Mouse (Mus musculus) hindlimb bud, embryonic 11.5 days (tissue): ENCODE results near the gene Rap2a.

ENCODE experiments used
- DNase-seq: peaks from one replicate; pipeline ENCODE4 v3.0.0-alpha.2; 2012; ENCODE audit warnings: low read depth, low spot score; ENCODE audit errors: extremely low spot score

The Rap2a gene

DNA sequence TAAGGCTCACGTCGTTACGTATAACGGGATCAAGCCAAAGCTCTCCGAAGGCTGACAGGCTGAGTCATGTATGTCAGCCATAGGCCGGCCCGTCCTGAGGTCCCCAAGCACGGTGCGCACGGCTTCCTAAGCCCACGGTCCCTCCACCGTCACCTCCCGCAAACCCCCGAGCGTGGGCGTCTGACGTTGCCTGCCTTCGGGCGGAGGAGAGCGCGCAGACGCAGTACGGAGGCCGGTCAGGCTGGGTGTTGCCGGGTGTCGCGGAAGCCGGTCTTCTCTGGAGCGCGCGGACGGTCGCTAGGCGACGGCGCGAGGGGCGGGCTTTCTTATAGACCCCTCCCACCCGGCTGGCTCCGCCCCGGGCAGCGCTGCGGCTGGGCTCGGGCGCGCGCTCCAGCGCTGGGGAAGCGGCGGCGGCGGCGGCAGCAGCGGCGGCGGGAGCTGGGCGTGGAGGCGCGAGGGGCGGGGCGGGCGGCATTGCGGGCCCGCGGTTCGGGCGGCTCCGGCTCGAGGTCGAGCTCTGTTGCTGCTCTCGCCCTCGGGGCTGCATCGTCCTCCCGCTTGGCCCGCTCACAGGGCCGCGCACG lies at the start of gene Rap2a:
Gene Rap2a (plus strand): TSS at position 463 of the 587 bp plus-strand sequence.
- peak; percentile 62 for DNase-seq

- DNase-seq, result no peak
Measured at GRCm38 (mm10) chr14:120428497-120428896, 49.7 kb upstream of the Rap2a start.

DNA sequence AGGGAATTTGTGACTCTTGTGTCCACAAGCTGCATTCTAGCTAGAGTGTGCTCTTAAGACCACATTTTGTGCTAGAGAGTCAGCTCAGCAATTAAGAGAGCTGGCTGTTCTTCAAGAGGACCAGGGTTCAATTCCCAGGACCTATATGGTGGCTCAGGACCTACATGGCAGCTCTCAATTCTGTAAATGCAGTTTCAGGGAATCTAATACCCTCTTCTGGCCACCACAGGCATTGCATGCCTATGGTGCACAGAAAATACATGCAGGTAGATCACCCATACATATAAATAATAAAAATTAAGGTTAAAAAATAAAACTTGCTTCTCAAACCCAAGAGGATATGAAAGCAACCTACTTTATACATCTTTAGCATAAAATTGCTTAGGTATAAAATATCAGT lies 45.5 kb upstream of the Rap2a start:
- no peak for DNase-seq

GRCm38 (mm10) chr14:120433931-120434398 lies 44.3 kb upstream of the Rap2a start:
- no peak for DNase-seq

GRCm38 (mm10) chr14:120434831-120435230 lies 43.4 kb upstream of the Rap2a start:
- DNase-seq, result no peak

- no peak for DNase-seq
Measured at GRCm38 (mm10) chr14:120440716-120441115, 37.5 kb upstream of the Rap2a start.

DNA sequence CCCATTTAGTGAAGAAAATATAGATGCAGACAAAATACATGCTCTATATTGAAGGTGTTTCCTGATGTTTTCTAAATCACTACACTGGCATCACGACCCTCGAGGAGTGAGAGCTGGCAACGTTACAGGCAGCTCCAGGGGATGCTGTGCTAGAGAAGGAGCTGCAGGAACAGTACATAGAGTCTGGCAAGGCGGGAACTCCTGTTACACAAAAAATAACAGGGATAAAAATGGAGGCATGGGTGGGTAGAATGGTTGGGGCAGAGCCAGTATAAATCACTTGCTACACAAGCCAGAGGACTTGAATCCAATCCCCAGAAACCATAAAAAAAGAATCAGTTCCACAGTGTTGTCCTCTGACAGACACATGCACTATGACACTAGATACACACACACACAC lies 37.0 kb upstream of the Rap2a start:
- no peak for DNase-seq

DNA sequence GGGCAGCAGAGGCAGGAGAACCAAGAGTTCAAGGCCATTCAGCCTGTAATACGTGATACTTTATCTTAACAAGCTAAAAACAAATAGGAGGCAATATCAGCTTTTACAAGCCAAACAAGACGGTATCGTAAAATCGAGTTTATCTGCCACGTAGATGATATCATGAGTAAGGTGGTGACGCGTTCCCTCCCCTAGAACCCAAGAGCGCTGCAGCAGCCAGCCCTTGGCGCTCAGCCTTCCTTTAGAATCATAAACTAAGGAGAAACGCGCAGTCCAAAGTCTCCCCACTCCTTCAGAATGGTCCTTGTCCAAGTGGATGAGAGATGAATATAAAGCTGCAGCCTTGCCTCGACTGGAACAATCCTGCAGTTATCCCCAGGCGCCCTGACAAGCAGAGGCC lies 36.4 kb upstream of the Rap2a start:
- DNase-seq, result no peak

GRCm38 (mm10) chr14:120454221-120454620 lies 24.0 kb upstream of the Rap2a start:
- DNase-seq, result no peak

DNA sequence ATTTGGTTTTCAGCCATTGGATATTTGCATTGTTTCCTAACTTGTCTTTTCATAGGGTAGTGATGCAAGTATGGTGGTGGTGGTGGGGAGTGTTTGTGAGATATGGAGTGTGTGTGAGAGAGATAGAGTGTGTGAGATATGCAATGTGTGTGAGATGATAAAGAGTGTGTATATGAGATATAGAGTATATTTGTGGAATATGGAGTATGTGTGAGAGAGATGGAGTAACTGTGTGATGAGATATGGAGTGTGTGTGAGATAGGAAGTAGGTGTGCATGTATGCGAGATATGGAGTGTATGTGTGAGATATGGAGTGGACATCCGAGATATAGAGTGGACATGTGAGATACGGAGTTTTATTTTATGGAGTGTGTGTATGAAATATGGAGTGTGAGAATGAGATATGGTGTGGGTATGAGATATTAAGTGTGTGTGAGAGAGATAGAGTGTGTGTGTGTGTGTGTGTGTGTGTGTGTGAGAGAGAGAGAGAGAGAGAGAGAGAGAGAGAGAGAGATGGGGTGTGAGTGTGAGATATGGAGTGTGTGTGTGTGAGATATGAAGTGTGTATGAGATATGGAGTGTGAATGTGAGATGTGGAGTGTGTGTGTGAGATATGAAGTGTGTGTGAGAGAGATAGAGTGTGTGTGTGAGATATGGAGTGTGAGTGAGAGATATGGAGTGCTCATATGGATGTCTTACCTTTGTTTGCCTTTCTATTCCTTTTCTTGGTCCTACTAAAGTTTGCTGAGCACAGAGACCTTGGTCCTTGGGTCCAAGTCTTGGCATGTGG lies 14.1 kb upstream of the Rap2a start:
- no peak for DNase-seq

DNA sequence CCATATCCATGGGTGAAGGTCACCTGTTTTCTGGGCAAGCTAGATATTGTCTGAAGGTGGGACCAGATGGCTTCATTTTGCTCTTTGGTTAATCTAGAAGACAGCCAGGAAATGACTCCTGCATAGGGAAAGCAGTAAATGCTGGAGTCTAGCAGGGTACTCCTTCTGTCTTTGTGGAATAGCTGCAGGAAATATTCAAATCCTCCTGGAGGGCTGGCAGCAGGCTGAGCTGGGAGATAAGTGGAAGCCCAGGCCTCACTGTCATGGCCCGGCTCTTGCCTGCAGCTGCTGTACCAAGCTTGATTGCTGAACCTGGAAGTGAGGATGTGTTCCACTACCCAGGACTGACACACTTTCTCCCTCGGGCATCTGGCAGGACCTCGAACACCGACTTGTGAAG lies 11.4 kb upstream of the Rap2a start:
- no peak for DNase-seq

GRCm38 (mm10) chr14:120469126-120469790 lies 9.0 kb upstream of the Rap2a start:
- DNase-seq, result no peak

- no peak for DNase-seq
Measured at GRCm38 (mm10) chr14:120476186-120476697, 2.0 kb upstream of the Rap2a start.

GRCm38 (mm10) chr14:120477288-120477981 lies 809 bp upstream of the Rap2a start:
- peak; percentile 98 for DNase-seq

DNA sequence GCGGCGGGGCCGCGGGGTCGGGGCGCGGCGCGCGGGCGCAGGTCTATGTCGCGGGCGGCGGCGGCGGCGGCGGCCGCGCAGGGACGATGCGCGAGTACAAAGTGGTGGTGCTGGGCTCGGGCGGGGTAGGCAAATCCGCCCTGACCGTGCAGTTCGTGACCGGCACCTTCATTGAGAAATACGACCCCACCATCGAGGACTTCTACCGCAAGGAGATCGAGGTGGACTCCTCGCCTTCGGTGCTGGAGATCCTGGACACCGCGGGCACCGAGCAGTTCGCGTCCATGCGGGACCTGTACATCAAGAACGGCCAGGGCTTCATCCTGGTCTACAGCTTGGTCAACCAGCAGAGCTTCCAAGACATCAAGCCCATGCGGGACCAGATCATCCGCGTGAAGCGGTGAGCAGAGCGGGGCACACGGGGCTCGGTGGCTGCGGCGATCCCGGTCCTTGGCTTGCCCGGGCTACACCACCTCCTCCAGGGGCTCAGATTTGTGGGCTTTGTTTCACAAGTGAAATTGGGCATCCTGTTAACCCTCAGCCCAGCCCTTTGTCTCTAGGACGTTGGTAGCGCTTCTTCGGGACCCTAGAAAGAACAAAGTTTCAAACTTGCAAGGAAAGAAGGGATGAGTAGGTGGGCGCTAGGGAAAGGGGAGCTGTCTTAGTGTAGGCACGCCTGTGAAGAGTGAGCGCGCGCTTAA lies 547 bp downstream of the Rap2a start:
- no peak for DNase-seq

GRCm38 (mm10) chr14:120480341-120480900 lies 2.2 kb downstream of the Rap2a start:
- DNase-seq, result no peak

DNA sequence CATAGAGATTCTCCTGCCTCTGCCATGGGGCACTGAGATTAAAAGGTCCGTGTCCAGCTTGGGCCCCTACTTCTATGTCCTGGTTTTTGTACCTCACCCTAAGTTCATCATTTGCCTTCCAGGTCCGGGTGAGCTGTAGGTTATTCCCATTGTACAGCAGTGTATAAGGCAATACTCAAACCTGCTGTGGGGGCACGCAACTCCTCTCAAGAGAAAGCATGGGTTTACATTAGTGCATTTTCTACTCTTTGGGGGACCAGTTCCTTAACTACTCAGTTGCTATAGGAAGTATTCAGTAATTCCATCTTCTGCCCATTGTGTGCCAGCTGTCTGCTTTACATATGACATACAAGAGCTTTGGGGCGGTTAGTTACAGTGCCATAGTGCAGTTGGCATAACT lies 2.7 kb downstream of the Rap2a start:
- DNase-seq, result no peak

DNA sequence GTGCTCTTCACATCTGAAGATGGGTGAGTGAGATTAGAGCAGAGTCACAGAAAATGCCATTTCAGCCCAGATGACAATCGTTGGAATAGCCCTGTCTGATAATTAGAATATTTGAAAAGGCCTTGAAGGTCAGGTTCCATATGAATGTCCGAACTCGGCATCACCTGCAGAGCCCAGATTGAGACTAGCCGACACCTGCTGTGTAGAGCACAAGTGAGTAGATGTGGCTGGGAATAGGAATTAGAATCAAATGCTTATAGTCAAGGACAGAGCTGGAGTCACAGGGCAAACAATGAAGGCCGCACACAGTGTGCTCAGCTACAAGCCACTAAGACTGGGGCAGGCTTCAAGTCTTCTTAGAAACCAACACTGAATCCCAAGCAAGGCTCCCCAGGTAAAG lies 6.3 kb downstream of the Rap2a start:
- DNase-seq, result no peak

GRCm38 (mm10) chr14:120496284-120496683 lies 18.0 kb downstream of the Rap2a start:
- no peak for DNase-seq

DNA sequence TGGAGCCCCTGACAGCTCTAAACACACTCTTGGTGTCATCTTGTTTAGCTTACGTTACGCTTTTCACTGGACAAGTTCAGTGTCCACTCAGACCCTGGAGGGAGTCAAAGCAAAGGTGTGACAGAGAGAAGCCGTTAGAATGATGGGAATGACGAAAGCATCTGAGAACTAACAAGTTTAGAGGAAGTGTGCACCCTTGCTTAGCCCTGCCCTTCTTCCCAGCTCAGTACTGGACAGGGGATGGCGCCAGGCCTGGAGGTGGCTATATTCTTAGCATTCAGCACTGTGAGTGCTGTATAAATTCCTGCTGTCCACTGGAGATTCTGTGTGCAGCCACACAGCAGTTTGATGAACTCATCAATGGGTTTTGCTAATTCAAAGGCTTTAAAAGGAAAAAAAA lies 18.6 kb downstream of the Rap2a start:
- DNase-seq, result no peak
